Mouse (Mus musculus): ENCODE data around the gene Amdhd2. TPM values are rescaled to one million over a fixed set of nuclear protein-coding genes. Genes with fewer than 3 reads are reported as not detected.
"Not testable (repeated sequence)": the region's sequence is repeated elsewhere in the genome, so short reads cannot be mapped to it uniquely, and the experiment has no call there.

The Amdhd2 gene
- total RNA-seq, 4 experiments from 2014 or later, result 39.3 to 64.9 (median 50.3) TPM

- no peak for DNase-seq
Observed at GRCm38 (mm10) chr17:24155742-24156141, 7.8 kb downstream of the Amdhd2 start.

- no peak for DNase-seq
Observed at GRCm38 (mm10) chr17:24154463-24154862, 9.1 kb downstream of the Amdhd2 start.

DNA sequence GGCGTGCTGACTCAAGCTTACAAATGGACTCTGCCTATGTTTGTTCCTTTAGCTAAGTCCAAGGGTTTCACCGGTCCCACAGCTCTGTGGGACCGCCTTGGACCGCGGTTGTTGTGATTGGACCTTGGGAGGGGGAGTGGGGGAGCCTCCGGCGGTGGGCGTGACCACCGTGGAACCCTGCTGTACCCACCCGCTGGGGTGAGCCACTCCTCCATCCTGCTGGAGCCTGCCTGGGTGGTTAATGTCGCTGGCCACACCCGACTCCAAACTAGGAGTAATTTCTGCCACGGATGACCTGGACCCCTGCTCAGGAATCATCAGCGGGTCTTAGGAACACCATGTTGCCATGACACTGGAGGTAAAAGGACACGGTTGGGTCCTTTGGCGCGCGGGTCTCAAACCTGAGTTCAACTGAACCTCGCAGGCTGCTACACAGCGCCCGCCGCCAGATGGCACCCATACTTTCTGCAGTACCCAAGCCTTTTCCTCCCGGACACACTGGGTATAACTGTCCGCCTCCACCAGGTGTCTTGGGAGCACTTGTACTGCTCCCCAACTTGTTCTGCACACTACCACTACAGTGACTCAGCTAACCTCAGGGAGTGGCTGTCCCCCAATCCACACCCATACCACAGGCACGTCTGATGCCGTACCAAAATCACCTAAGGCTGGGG is 11.5 kb downstream of the Amdhd2 start:
- DNase-seq, result peak; percentile 71

GRCm38 (mm10) chr17:24151382-24151781 is 12.2 kb downstream of the Amdhd2 start:
- no peak for DNase-seq

- DNase-seq, result no peak
Observed at GRCm38 (mm10) chr17:24150824-24151223, 12.7 kb downstream of the Amdhd2 start, which contains the start of gene Pdpk1. Gene Pdpk1, minus strand, starts transcription at chr17:24150924.

GRCm38 (mm10) chr17:24149421-24149820 is 14.1 kb downstream of the Amdhd2 start:
- peak; percentile 58 for DNase-seq

GRCm38 (mm10) chr17:24142897-24143296 is 20.7 kb downstream of the Amdhd2 start:
- DNase-seq, result no peak

DNA sequence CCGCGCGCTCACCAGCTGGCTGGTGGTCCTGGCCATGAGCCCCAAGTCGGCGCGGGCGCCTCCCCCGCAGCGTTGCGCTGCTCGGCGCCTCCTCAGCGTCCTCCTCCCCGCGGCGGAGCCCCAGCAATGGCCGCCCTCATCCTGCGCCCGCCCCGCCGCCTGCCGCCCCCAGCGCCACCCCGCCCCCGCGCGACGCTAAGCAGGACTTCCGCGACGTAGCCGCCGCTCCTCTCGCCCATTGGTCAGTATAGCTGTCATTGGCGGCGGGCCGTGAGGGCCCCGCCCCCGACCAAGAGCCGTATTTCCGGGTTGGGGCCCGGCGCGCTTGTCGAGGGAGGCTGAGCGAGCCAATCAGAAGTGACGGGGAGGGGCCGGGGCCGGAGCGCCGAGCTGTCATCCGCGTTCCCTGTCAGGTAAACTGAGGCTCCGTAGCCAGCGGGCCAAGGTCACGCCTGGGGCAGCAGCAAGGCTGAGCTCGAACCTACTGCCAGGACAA is 22.1 kb downstream of the Amdhd2 start:
- peak; percentile 97 for DNase-seq

GRCm38 (mm10) chr17:24140845-24141424 is 22.6 kb downstream of the Amdhd2 start:
- DNase-seq, result peak; percentile 42

DNA sequence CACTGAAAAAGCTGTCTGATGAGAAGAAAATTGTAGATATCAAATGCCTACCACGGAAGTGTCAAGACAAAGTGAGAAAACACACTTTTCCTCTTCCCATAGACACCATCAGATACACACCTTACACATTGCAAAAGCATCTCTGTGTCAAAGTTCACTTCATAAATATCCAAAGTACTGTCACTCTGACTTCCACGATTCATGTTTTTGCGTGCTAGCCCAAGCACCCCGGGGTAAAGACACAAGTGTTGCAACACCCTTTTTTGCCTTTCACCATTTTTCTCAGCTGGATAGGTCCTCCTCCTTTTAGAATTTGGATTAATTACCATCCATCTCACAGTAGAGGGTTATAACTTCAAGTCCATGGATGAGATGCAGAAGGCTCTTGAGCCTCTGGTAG is 23.6 kb downstream of the Amdhd2 start:
- DNase-seq, result no peak

DNA sequence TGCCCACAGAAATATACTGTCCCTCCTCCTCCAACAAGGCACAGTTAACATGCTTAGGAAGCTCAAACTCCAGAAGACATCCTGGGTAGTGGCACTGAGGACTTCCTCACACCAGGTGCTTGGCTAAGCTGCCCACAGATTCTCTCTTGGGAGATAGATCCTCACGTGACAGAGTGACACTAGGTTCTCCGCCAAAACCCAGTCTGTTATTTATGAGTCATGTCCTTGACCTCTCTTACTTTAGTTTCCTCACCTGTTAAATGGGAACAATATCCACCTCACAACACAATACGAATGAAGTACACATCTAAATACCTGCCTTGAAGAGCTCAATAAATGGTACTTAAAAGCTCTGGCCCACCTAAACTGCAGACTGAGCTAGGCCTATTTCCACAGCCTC is 24.3 kb downstream of the Amdhd2 start:
- no peak for DNase-seq

DNA sequence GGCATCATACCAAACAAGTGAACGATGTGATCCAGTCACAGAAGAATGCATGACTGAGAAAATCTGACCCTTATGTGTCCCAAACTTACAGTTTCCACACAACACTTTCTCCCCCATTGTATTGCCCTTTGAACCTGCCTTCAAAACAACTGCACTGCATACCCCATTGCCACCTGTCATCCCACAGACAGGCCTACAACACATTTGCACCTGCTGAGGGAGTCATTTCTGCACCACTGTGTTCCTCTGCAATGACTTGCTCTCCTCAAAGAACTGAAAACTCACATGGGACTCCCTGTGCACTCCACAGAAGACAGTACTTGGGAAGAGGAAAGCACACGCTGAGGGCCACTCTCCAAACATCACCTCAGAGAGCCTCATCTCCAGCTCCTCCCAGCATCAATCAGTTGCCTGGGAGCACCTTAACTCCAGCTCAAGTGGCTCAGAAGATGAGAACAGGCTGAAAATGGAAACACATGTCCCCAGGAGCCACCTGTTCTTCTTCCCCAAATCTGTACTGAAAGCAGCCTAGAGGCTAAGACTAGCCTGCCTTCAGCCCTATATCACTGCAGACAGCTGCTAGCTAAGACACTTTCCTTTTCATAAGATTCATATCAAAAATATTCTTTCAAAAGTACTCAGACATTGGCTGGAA is 26.2 kb downstream of the Amdhd2 start:
- no peak for DNase-seq

GRCm38 (mm10) chr17:24134062-24134461 is 29.5 kb downstream of the Amdhd2 start:
- DNase-seq, result no peak

GRCm38 (mm10) chr17:24132919-24133318 is 30.6 kb downstream of the Amdhd2 start:
- not testable (repeated sequence) for DNase-seq

DNA sequence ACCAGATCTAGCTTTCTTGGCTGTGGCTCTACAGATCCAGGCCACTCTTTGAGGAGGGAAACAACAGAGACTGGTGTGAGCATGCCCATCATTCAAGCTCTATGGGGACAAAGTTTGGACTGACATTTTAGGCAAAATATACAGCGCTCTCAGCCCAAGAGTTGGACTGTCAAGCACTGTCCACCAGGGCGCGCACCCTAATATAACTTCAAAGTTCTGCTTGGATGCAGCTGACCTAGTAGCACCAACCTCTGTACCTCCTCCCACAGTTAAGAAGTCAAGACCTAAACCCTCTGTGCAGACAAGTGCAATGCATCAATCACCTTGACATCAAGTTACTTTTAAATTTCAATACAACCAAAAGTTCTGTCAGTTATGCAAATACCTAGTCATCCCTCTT is 32.0 kb downstream of the Amdhd2 start:
- DNase-seq, result no peak

DNA sequence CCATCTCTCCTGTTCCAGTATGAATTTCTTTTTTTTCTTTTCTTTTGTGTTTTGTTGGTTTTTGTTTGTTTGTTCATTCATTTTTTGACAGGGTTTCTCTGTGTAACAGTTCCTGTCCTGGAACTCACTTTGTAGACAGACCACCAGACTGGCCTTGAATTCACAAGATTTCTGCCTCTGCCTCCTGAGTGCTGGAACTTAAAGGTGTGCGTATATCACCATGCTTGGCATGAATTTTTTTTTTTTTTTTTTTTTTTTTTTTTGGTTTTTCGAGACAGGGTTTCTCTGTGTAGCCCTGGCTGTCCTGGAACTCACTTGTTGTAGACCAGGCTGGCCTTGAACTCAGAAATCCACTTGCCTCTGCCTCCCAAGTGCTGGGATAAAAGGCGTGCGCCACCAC is 34.3 kb downstream of the Amdhd2 start:
- not testable (repeated sequence) for DNase-seq

DNA sequence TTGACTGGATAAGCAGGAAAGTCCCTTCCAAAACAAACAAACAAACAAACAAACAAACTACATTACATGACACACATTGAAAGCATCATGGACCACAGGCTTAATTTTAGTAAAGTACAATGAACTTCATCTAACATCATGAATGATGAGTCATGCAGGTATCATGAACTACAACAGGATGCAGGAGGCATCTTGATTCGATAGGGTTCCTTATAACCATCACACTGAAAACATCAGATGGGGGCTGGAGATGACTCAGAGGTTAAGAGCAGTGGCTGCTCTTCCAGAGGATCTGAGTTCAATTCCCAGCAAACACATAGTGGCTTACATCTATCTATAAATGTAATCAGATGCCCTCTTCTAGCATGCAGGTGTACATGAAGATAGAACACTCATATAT is 36.0 kb downstream of the Amdhd2 start:
- DNase-seq, result no peak

DNA sequence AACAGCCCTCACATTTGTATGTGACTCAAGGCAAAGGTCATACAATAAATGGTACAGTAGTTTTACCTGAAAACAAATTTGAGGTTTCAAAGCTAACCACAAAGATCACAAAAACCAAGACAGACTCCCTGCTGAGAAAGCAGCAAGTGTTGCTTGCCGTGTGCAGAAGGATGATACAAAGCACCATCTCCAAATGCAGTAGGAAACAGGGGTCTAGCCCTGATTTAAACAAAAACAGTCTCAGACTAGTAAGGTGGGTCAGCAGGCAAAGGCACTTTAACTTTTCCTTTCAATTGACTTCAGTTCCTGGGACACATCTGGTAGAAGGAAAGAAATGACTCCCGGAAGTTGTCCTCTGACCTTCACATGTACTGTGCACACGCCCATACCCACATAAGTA is 36.8 kb downstream of the Amdhd2 start:
- DNase-seq, result no peak

- no peak for DNase-seq
Observed at GRCm38 (mm10) chr17:24119446-24119845, 44.1 kb downstream of the Amdhd2 start.

DNA sequence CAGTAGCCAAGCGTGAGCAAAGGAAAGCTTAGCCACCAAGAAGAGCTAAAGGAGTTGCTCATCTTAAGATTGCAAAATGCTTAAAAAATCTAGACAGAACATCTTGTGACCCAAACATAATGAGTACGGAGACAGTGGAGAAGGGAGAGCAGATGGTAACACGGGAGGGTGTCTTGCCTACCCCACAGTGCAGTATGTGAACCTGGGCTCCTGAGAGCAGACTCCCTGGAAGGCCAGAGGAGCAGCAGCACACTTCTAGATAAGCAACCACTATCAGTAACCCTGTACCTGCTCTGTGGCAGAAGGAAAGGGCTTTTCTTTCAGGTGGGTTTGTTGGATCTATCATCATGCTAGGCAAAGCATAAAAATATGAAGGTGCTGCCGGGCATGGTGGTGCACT is 50.5 kb downstream of the Amdhd2 start:
- no peak for DNase-seq

DNA sequence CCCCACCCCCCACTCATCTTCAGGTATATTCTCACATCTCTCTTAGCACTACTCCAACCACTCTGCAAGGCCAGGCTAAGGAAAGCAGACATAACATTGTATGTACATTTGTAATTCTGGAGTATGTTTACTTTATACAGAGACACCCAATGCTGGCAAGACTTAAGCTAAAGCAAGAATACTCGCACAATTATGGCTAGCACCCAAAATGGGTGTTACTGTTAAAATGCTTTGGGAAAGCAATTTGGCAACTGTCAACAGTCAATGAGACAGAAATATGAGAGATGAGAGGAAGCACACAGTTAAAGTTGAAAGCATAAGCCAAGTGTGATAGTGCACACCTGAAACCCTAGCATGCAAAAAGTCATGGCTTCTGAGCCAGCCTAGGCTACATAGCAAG is 52.3 kb downstream of the Amdhd2 start:
- DNase-seq, result no peak

GRCm38 (mm10) chr17:24108896-24109295 is 54.7 kb downstream of the Amdhd2 start:
- DNase-seq, result no peak
